11 mouse cellular contexts compared by ENCODE assay signal in genomic region chr5:89714552-89714951, GRCm38 (mm10).
DNase-seq lines count a peak whose midpoint lies in the region; ATAC-seq and TF ChIP-seq lines count a peak whose summit lies in the region.
"Had no signal": no experiment of that assay in that cellular context is flagged by ENCODE, and none has a peak within 500 bp of the region (broad histone marks: within the 10 kb centered on the region; RNA-seq: fewer than 3 reads in every experiment).

No protein-coding gene starts in this region.

- H3K9me3 ChIP-seq in kidney, embryonic 14.5 days (ENCODE audit: control insufficient read depth, low read length), result no peaks in the 10 kb centered on the region
- H3K9me3 ChIP-seq in lung, postnatal 0 days (ENCODE audit: low read length), result no peaks in the 10 kb centered on the region
- H3K9me3 ChIP-seq: liver, embryonic 15.5 days; stomach, embryonic 15.5 days had no signal

- TF ChIP-seq CTCF in cerebellum, adult 2 months (IDR thresholded peaks at IDR 0.05; ENCODE audit: borderline replicate concordance, insufficient read depth, low read depth, low read length), result peak; percentile 19; the same call in 1 of the 2 replicates
- peak; percentile 29 for TF ChIP-seq CTCF in kidney, adult 2 months (conservative IDR thresholded peaks at IDR 0.05; ENCODE audit: insufficient read depth, insufficient read length, low read depth, low read length)
- 0 out of 2 replicates have a peak, but pooled peaks have one; percentile 34 for TF ChIP-seq CTCF in lung, postnatal 0 days (IDR thresholded peaks at IDR 0.05)

- H3K4me3 ChIP-seq in cerebellum, adult 2 months (replicated peaks; ENCODE audit: insufficient read depth, low read depth, low read length), result no peak overlapping the region
- no peak overlapping the region for H3K4me3 ChIP-seq in kidney, adult 2 months (ENCODE audit: insufficient read depth, low read depth, low read length)
- no peak overlapping the region for H3K4me3 ChIP-seq in kidney, embryonic 14.5 days (ENCODE audit: low read length)
- no peak overlapping the region for H3K4me3 ChIP-seq in lung, postnatal 0 days (ENCODE audit: low read depth, low read length)
- H3K4me3 ChIP-seq: liver, embryonic 15.5 days; stomach, embryonic 15.5 days had no signal

- H3K4me1 ChIP-seq in cerebellum, adult 2 months (ENCODE audit: control insufficient read depth, insufficient read depth, low read length), result no peaks in the 10 kb centered on the region
- no peaks in the 10 kb centered on the region for H3K4me1 ChIP-seq in kidney, adult 2 months (ENCODE audit: control insufficient read depth, insufficient read depth, low read length)
- H3K4me1 ChIP-seq in kidney, embryonic 14.5 days (ENCODE audit: control insufficient read depth, insufficient read depth, low read length), result no peaks in the 10 kb centered on the region
- H3K4me1 ChIP-seq in lung, postnatal 0 days (ENCODE audit: insufficient read depth, low read depth, low read length), result no peaks in the 10 kb centered on the region
- H3K4me1 ChIP-seq: liver, embryonic 15.5 days; stomach, embryonic 15.5 days had no signal

- no peak for TF ChIP-seq POLR2A in cerebellum, adult 2 months (IDR thresholded peaks at IDR 0.05; ENCODE audit: borderline replicate concordance, insufficient read depth, low read length)
- no peak for TF ChIP-seq POLR2A in kidney, adult 2 months (IDR thresholded peaks at IDR 0.05; ENCODE audit: low read depth, low read length)

- ATAC-seq in kidney, embryonic 14.5 days (ENCODE audit: low FRiP score, low TSS enrichment), result no peak
- ATAC-seq in lung, postnatal 0 days, result no peak
- ATAC-seq in megakaryocyte-erythroid progenitor cell, adult 5-6 weeks (replicated peaks; ENCODE audit: low FRiP score, low TSS enrichment, poor library complexity, severe bottlenecking), result peak; percentile 58; the same call in 1 of the 2 replicates

- H3K4me2 ChIP-seq in kidney, embryonic 14.5 days (replicated peaks; ENCODE audit: low read depth, low read length), result no peak overlapping the region
- H3K4me2 ChIP-seq in lung, postnatal 0 days (replicated peaks; ENCODE audit: low read depth, low read length), result no peak overlapping the region
- H3K4me2 ChIP-seq: liver, embryonic 15.5 days; stomach, embryonic 15.5 days had no signal

- H3K36me3 ChIP-seq in kidney, adult 2 months (ENCODE audit: control insufficient read depth, insufficient read depth, low read length), result no peaks in the 10 kb centered on the region
- no peaks in the 10 kb centered on the region for H3K36me3 ChIP-seq in kidney, embryonic 14.5 days (ENCODE audit: control insufficient read depth, insufficient read depth, low read length)
- H3K36me3 ChIP-seq in lung, postnatal 0 days (ENCODE audit: insufficient read depth, low read length), result no peaks in the 10 kb centered on the region
- H3K36me3 ChIP-seq: liver, embryonic 15.5 days; stomach, embryonic 15.5 days had no signal

- DNase-seq in cerebellum, adult 2 months, result no peak
- no peak for DNase-seq in cerebellum, postnatal 36 days
- peak; percentile 9 for DNase-seq in kidney, adult 2 months
- peak; percentile 5 for DNase-seq in lung, postnatal 0 days (ENCODE audit: low spot score)
- no peak for DNase-seq in lung, postnatal 25 days (ENCODE audit: low spot score)
- DNase-seq in heart, adult 9 months (ENCODE audit: low spot score in 2 of 2), result no peak
- DNase-seq: gastrocnemius, postnatal 25 days had no signal

- H3K9ac ChIP-seq in kidney, embryonic 14.5 days (ENCODE audit: low read depth, low read length), result no peak overlapping the region
- H3K9ac ChIP-seq in lung, postnatal 0 days (replicated peaks; ENCODE audit: low read depth), result no peak overlapping the region
- H3K9ac ChIP-seq: liver, embryonic 15.5 days; stomach, embryonic 15.5 days had no signal

- no peak overlapping the region for H3K27ac ChIP-seq in cerebellum, adult 2 months (ENCODE audit: insufficient read depth, low read length)
- no peak overlapping the region for H3K27ac ChIP-seq in kidney, adult 2 months (ENCODE audit: insufficient read depth, low read depth, low read length)
- H3K27ac ChIP-seq in kidney, embryonic 14.5 days (ENCODE audit: low read depth, low read length), result no peak overlapping the region
- H3K27ac ChIP-seq in lung, postnatal 0 days (ENCODE audit: low read length), result no peak overlapping the region
- H3K27ac ChIP-seq: liver, embryonic 15.5 days; stomach, embryonic 15.5 days had no signal

- TF ChIP-seq EP300 in lung, postnatal 0 days (IDR thresholded peaks at IDR 0.05), result no peak

- H3K27me3 ChIP-seq in cerebellum, adult 2 months (ENCODE audit: control insufficient read depth, insufficient read depth, low read length), result no peaks in the 10 kb centered on the region
- H3K27me3 ChIP-seq in kidney, adult 2 months (replicated peaks; ENCODE audit: control insufficient read depth, insufficient read depth, low read length), result no peaks in the 10 kb centered on the region
- no peaks in the 10 kb centered on the region for H3K27me3 ChIP-seq in kidney, embryonic 14.5 days (ENCODE audit: control insufficient read depth, insufficient read depth, low read length)
- no peaks in the 10 kb centered on the region for H3K27me3 ChIP-seq in lung, postnatal 0 days (replicated peaks; ENCODE audit: insufficient read depth, low read length)
- H3K27me3 ChIP-seq: liver, embryonic 15.5 days; stomach, embryonic 15.5 days had no signal

- WGBS in cerebellum, adult 2 months, result 34% methylated on average over 2 of the region's 2 CpGs
- 43% methylated on average over 2 of the region's 2 CpGs for WGBS in kidney, adult 2 months
- WGBS in kidney, embryonic 14.5 days, result 44% methylated on average over 2 of the region's 2 CpGs
- WGBS in lung, postnatal 0 days, result 36% methylated on average over 2 of the region's 2 CpGs

Comparison
In these comparisons a context has a peak if more than half of its experiments do, and no peak if none do; other contexts are left out.
1. DNase-seq: peak in kidney, adult 2 months (single experiment) and lung, postnatal 0 days (single experiment); none in cerebellum, adult 2 months (0 of 2), cerebellum, postnatal 36 days (0 of 2), lung, postnatal 25 days (single experiment) and heart, adult 9 months (0 of 2).
2. Peak in every context shown above with its lines, with median percentiles within 50 percentile points of each other: CTCF ChIP-seq.